Mouse (Mus musculus) left cerebral cortex, adult 9 months (tissue): ENCODE measurements at regions not wholly inside any gene's neighbourhood (a gene's known extent, or its start where the extent isn't known, plus 50 kb on each side); places are given as distances from the start of the nearest gene placed in this dataset.
"Not testable (repeated sequence)": the region's sequence is repeated elsewhere in the genome, so short reads cannot be mapped to it uniquely, and the experiment has no call there.

ENCODE experiments used
- DNase-seq, 2 experiments: peaks; one replicate each; pipeline ENCODE4 v3.0.0; 2022; ENCODE audit warnings: low spot score in 2 of 2

DNA sequence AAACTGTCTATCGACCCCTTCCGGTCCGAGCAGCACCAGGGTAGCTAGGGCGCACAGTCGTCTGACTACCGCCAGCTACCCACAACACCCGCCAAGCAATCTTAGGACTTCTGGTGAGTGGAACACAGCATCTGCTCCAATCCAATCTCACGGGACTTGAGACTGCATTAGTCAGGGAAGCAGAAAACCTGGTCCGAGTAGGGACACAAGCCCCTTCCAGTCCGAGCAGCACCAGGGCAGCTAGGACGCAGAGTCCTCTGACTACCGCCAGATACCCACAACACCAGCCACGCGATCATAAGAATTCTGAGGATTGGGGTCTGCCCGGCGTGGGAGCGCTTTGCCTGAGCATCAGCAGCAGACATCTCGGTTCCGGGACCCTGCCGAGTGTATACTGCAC lies 79.6 kb downstream of the Gm10715 start:
- not testable (repeated sequence) for DNase-seq

DNA sequence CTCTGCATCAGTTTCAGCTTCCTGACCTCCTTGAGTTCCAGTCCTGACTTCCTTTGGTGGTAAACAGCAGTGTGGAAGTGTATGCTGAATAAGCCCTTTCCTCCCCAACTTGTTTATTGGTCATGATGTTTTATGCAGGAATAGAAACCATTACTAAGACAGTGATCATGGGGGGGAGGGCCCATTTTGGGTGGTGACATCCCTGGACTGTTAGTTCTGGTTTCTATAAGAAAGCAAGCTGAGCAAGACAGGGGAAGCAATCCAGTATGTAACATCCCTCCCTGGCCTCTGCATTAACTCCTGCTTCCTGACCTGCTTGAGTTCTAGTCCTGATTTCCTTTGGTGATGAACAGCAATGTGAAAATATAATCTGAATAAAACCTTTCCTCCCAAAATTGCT lies 124.5 kb downstream of the Gm10715 start:
- no peak for DNase-seq

- DNase-seq = no peak
Measured at GRCm38 (mm10) chr9:3184343-3184742, 147.7 kb downstream of the Gm10715 start.

DNA sequence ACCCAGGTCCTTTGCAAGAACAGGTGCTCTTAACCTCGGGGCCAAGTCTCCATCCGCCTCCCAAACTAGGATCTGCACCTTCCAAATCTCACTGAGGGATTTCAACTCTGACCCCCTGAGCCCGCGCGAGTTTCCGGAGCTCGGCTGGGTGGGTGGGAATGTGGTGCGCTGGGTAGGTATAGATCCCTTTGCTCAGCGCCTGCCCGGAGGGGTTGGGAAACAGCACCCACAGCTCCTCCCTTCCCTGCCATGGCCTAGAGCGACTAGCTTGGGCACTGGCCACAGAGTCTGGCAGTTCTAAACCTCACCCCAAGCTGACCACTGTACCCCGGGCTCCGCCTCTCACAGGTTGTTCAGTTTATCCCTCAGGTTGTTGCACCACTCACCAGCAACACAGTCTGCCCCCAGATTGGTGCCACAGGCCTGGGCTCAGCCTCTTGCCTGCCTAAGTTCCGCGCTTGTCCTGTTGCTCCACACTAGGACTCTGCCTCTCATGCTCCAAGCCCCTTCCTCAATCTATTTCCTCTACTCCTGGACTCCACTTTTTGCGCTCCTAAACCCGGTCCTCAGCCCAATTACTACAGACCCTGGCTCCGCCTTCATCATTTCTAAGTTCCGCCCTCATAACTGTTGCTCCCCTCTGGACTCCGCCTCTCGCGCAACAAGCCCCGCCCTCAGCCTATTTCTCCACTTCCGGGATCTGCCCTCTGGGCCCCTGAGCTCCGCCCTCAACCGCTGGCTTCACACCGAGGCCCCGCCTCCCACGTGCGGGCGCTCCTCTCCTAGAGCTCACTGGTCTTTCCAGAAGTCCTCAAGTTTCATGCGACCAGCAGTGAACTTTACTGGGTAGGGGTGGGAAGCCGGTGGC lies 135.6 kb upstream of the Alkbh8 start:
- DNase-seq = no peak

- DNase-seq = not testable (repeated sequence)
Measured at GRCm38 (mm10) chr9:3200019-3200347, 135.0 kb upstream of the Alkbh8 start.

DNA sequence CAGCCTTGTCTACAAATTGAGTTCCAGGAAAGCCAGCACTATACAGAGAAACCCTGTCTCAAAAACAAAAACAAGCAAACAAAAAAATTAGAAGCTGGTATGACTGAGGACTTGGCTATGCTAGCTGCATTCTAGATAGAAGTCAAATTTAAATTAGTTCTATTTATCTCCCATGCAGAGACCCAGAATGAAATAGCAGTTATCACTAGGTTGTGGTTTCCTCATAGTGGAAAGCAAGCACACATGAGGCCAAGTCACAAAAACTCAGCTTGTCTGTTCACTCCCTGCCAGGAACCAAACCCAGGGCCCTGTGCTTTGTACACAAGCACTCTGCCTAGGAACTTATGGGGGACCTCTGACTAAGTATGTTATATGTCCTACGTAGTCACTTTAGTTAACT lies 126.8 kb upstream of the Alkbh8 start:
- not testable (repeated sequence) for DNase-seq

GRCm38 (mm10) chr9:3258396-3259300 lies 76.3 kb upstream of the Alkbh8 start:
- no peak for DNase-seq

GRCm38 (mm10) chr9:3260181-3260580 lies 74.8 kb upstream of the Alkbh8 start:
- DNase-seq = no peak

DNA sequence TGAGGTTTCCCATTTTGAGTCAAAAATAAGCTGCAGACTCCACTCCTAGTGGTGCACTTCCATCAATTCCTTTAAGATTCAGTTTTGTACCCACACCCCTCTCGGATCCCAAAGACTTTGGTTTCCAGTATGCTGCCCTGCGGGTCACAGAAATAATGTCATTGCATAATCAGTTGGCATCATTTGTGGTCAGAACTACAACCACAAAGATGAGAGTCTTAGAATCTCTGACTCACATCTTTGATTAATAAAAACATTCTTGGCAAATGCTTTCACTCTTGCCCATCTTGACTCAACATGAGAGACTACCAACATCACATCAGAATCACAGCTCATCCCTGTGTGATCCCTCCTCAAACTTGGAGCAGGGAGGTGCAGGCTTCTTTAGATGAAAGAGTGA lies 74.1 kb upstream of the Alkbh8 start:
- no peak for DNase-seq

GRCm38 (mm10) chr9:3264467-3264866 lies 70.5 kb upstream of the Alkbh8 start:
- peak in 1 of 2 experiments; percentile 2 for DNase-seq

DNA sequence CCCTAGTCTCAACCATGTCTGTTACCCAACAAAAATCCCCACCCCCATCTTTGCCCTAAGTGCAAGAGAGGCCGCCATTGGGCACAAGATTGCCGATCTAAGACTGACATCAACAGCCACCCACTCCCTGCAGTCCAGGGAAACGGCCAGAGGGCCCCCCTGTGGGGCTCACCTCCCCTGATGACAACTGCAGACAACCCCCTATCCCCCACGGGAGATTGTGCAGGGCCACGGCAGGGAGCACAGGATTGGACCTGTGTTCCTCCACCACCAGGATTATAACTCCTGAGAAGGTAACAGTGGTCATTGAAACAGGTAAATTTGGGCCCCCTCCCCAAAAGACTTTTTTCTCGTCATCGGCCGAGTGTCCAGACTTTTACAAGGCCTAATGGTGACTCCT lies 54.4 kb upstream of the Alkbh8 start:
- not testable (repeated sequence) for DNase-seq

GRCm38 (mm10) chr9:3281906-3282305 lies 53.0 kb upstream of the Alkbh8 start:
- DNase-seq = not testable (repeated sequence)

- DNase-seq = not testable (repeated sequence)
Measured at GRCm38 (mm10) chr9:3283381-3283780, 51.6 kb upstream of the Alkbh8 start.
